Mouse (Mus musculus): Measurements from ENCODE around the gene Fbxw21.

DNA sequence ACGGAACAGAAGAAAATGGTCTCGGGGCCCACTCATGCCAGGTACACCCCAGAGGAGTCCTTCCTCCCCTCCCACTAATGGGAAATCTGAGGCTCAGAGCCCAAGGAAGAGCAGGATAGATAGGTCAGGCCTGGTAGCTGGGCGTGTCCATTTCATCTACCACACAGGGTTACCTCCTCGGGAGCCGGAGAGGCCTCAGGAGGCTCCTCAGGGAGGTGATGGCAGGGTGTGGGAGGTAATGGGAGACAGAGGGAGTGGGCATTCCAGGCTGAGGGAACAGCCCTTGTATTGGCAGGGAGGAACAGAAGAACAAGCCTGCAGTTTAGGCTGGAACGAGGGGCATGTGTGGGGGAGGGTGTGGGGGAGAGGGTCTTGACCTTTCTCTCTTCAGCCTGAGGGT is 65.0 kb downstream of the Fbxw21 start:
- no peak for TF ChIP-seq CTCF (IDR thresholded peaks at IDR 0.05; ENCODE audit: low read depth)
- TF ChIP-seq EP300 (IDR thresholded peaks at IDR 0.05; ENCODE audit: low read depth) = no peak

Data from heart, postnatal 0 days (tissue).